Mouse (Mus musculus): ENCODE measurements around the gene Scap.
"Not testable (repeated sequence)": the region's sequence is repeated elsewhere in the genome, so short reads cannot be mapped to it uniquely, and the experiment has no call there.

The Scap gene

DNA sequence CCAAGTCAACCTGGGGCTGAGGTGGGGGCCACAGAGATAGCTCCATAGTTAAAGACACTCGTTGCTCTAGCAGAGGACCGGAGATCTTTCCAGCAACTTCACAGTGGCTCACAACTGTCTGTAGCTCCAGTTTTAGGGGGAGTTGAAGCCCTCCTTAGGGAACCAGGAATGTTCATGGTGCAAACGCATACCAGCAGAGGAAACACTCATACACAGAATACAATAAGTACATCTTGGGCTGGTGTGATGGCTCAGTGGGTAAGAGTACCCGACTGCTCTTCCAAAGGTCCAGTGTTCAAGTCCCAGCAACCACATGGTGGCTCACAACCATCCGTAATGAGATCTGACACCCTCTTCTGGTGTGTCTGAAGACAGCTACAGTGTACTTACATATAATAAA, 2.2 kb upstream of the Scap start:
- DNase-seq, result not testable (repeated sequence)

DNA sequence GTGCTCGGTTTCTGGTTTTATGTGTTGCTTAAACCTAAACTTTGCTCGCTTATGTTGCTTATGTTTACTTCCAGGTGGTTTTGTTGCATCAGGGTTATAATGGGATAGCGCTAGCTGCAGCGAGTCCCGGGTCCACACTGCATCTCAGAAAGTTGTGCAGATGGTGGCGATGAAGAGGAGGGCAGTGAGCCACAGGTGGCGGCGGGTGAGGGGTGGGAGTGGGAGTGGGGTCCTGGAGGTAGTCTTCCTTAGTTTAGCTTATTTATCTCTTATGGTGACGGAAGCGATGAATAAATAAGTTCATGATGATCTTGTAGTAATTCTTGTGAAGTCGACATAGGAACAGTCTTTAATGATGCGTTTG, 790 bp downstream of the Scap start:
- DNase-seq, result no peak

DNA sequence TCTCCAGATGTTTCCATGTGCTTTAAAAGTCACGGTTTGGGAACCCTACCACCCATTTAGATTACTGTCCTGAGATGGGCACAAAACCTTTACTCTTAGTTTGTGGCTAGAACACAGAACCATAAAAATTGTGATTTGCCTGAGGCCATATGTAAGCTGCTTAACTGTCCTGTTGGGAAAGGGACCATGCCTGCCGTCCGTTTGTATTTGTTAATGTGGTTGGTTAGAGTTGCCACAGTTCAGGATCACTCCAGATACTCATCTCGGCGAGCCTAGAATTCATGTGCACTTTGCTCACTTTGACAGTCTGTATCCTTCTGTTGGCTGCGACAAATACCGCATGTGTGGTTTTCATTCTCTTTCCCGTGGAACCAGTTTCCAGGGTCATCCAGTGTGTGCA, 1.8 kb downstream of the Scap start:
- DNase-seq, result no peak

DNA sequence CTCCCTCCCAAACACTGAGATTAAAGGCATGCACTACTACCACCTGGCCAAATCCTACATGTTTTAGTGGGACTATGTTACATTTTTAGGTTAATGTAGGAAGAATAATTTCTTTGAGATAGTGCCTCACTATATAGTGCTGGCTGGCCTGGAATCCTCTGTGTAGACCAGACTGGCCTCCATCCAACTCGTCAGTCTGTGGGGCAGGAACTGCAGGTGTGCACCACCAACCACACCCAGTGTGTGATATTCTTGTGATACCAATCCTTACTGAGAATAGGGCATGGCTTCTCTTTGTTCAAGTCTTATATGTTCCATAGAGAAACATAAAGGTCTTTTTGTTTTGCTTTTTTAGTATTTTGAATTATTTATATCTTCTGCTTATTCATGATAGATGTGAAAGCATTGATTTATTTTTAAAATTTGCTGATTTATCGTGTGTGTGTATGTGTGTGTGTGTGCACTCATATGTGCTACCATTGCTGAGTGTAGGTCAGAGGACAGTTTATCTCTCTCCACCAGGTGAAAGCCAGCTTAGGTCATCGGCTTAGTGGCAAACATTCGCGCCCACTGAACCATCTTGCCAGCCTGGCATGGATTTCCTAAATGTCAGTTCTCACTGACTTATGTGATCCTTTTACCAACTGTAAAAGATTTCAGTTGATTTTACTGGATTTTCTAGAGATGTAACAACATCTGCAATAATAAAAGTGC, 7.1 kb downstream of the Scap start:
- DNase-seq, result no peak

DNA sequence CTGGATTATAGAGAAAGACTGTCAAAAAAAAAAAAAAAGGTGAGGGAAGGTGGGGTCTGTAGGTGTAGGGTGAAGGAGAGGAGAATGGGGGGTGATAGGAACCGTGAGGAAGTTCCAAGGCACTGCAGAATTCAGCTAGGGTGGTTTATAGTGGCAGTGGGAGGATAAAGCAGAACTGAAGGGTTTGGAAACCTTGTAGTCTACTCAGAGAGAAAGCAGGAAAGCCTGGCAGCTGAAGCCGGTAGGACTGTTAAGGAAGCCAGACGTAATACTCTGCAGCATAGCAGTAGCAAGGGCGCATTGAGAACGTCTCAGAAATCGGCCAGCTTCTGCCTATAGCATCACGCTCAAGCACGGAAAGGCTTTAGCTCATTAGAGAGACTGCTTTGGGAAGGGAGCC, 8.9 kb downstream of the Scap start:
- DNase-seq, result no peak

DNA sequence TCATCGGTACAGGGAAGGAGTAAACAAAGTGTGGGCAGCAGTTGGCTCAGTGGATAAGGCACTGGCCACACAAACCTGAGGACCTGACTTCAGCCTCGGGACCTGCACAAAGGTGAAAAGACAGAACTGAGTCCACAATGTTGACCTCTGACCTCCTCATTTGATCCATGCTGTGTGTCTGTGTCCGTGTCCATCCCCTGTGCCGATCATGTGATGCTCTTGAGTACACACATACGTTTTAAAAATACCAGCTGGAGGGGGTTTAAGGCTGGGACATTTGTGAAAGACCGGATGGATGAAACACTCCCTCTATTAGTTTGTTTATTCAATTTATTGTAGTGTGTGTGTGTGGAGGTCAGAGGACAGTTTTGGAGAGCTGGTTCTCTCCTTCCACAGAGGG, 10.7 kb downstream of the Scap start:
- no peak for DNase-seq

DNA sequence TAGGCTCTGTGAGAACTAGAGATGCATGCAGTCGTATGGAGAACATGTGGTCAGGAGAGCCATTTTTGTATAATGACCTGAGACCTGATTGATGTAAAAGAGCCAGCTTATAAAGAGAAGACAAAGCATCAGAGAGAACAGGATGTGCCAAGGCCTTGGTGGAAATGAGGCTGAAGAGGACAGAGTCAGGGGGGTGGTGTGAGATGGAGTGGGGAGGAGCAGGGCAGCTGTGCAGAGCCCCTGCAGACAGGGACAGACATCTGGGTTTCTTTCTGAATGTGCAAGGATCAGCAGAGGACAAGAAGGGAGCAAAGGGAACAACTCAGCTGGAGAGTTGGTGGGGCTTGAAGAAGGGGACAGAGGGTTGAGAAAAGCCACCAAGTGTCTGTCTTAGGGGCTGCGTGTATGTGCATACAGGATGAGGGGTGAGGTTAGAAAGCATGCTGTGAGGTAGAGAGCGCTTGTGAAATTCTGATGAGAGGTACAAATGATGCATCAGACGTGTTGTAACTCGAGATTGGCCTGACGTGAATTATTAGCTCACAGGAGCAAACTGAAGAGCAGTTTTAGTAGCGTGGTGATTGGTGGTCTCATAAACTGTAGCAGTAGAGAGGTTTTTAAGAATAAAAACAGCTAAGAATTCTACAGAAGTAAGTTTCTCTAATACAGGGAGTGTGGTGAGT, 12.1 kb downstream of the Scap start:
- no peak for DNase-seq

DNA sequence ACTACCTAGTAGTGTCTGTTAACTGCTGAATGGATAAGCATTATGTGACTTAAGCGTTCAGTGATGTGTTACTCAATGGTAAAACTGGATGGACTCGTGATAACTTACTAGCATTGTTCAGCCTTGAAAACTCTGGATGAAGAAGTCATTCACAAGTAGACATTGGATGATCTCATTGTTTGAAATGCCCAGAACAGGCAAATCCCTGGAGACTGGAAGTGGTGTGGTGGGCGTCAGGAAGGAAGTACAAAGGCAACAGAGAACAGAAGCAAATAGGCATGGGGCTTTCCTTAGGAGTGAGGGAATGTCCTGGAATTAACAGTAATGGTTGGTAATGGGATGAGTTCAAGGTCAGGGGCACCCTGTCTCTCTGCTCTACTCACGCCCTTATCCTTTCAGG, 15.8 kb downstream of the Scap start:
- no peak for DNase-seq

DNA sequence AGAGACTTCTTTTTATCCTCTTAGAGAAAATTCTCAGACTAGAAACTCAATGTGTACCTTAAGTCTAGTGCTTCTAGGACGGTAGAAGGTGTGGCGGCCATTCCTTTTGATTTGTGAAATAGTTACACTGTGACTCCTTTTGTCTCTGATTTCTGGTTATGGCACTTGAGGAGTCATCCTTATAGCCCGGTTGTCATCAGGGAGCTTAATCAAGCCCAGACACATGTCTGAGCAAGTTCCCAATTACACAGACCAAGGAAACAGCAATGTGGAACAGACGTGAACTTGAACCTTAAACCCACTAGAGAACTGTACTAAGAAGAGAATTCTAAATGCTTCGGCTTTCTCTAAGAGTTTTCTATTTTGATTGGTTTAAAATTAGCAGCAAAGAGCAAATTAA, 17.1 kb downstream of the Scap start:
- DNase-seq, result no peak

DNA sequence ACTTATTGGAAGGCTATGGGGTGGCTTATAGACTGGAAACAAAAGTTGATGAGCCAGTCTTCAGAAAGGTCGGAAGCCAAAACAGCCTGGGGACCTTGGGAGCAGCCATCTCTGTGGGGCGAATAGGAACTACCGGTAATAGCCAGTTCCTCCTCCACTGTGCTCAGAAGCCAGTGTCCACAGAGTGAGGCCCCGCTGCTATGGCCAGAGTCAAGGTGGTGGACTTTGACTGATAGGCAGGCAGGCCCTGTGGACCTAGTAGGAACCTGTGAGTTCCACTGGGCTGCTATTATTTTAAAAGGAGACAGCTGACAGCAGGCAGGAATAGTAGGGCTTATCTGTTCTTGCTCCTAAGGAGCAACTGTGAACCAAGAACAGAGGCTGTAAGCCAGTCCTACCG, 17.5 kb downstream of the Scap start:
- no peak for DNase-seq

DNA sequence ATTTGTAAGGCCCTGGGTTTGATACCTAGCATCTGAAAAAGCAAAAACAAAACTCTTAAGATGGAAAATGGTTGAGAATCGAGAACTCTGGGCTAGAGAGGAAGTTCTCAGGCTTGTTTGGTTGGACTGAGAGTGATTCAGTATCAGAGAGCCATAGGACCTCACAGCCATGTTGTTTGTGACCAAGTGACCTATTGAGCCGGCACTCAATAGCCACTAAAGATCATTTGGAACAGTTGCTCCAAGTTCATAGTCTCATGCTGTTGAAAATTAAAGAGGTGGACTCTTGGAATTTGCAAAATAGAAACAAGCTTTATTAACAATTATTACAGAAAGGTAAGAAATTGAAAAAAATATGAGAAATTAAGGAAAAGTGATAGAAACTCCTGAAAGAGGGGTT, 18.3 kb downstream of the Scap start:
- no peak for DNase-seq

DNA sequence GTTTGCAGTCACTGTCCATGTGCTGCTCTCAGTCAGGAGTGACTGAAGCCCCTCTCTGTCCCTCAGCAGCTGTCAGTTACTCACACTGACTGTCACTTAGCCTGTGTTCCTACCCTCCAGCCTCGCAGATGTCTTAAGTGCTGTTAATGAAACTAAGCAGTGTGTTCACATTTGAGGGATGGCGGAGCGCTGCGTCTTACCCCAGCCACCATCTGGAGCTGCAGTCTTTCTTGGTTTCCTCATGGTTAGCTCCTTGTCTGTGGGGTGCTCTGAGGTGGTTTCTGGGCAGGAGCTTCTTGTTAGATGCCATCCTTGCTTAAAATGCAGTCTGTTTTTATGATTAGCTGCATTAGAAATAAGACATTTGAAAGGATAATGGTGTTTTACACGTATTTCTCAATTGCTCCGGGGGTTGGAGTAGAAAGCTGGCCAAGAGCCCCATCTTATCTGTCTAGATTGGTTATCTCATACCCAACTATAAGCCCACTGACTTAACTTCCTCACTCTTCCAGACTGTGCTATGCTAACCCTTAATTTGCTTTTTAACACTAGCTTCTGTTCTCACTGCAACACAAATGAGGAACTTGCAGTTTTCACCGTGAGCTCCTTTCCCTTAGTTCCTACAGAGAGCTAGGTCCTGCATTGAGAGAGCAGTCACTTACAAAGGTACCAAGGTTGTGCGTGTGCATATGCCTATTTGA, 19.0 kb downstream of the Scap start:
- no peak for DNase-seq

DNA sequence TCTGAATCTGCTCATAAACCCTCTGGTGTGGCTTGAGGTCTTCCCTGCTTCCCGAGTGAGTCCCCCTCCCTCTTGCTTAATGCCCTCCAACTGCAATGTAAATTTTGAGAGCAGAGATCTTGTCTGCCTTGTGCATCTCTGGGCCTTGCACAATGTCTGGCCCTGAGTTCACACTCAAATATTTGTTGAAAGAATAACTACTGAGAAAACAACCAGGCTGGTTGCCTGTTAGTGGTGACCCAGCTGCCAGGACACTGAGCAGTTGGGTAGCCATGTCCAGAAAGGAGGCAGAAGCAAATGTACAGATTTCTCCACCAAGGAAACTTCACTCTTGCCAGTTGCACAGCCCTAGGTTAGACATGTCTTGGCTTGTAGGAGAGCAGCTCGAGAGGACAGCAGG, 25.3 kb downstream of the Scap start:
- no peak for DNase-seq

DNA sequence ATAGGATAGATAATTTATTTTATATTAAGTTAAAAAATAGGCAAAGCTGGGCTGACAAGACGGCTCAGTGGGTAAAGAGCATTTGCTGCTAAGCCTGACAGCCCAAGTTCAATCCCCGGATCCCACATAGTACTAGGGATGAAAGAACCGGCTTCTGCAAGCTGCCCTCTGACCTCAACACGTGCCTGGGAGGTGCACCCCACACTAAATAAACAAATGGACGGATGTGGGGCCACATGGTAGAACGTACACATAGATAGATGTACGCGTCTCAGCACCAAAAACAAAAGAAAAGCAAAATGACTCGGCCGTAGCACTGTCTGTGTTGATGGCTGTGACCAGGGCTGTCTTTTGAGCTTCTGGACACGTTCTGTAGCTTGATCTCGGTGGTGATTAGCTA, 28.2 kb downstream of the Scap start:
- DNase-seq, result no peak

DNA sequence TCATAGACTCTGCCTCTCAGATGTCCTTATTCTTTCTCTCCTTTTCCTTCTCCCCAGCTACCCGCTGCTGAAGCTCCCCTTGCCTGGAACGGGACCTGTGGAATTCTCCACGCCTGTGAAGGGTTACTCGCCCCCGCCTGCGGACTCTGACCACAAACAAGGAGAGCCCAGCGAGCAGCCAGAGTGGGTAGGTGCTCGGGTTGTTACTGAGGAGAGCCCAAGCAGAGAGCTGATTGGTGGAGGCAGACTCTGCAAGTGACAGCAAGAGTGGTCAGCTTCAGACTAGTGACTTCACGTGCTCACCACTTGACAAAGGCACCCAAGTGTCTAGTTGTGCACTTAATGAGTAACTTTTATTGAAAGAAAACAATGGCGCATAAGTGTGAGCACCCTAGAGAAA, 29.2 kb downstream of the Scap start:
- DNase-seq, result no peak

DNA sequence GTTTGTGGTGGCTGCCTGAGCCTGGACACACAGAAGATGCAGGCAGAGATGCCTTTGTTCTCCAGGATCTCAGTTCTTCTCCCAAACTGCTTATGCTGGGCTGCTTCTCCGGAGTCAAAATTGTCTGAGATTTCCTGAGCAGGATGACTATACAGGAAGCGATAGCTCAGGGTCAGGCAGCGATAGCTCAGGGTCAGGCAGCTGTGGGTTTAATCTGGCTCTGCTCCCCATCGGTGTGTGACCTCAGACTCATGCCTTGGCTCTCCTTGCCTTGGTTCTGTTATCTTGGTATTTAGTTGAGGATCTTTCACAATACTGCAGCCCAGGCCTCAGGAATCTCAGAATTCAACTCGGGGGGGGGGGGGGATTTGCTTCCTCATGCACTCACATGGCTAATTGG, 33.7 kb downstream of the Scap start:
- no peak for DNase-seq

DNA sequence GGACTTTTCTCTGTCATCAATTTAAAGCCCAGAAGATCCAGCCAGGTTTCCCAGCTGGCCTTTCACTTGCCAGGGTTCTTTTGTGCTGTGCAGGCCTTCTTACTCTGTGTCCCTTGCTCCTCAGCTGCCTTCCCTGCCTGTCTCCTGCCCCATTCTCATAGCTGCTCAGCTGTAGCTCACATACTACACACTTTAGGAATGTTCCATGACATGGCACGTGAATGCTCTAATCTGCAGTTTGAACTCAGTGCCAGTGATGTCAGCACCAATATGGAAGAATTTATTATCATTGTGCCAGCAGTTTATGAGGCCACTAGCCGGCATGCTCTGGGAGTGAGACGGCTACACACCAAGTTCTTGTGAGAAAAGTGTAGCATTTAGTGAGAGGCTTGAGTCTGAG, 36.8 kb downstream of the Scap start:
- no peak for DNase-seq

DNA sequence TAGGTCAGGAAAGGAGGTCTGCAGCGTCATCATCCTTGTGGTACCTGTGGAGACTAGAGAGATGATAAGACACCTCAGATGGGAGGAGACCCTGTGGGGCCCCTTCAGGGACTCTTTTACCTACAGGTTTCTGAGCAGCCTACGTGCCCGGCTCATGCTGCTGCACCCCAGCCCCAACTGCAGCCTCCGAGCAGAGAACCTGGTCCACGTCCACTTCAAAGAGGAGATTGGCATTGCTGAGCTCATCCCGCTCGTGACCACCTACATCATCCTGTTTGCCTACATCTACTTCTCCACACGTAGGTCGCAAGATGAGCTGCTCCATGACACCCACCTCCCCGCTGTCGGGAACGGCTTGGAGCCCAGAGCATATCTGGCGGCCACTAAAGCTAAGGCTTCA, 40.8 kb downstream of the Scap start:
- DNase-seq, result no peak

DNA sequence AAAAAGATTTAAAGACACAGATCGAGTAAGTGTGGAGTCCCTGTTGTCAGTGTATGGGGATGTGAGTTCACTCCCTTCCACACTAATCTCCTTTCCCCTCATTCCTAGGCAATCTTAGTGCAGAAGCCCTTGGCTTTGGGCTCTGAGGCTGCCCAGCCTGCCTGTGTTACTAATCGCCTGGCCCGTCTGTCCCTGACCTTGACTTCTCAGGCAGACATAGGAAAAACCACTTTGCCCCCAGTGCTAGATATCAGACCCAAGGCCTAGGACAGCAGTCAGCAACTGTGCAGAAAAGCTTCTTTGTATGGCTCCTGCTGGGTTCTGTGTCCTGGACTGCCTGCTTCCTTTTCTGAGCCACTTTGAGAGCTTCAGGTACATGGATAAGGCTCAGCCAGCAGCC, 42.6 kb downstream of the Scap start:
- no peak for DNase-seq

DNA sequence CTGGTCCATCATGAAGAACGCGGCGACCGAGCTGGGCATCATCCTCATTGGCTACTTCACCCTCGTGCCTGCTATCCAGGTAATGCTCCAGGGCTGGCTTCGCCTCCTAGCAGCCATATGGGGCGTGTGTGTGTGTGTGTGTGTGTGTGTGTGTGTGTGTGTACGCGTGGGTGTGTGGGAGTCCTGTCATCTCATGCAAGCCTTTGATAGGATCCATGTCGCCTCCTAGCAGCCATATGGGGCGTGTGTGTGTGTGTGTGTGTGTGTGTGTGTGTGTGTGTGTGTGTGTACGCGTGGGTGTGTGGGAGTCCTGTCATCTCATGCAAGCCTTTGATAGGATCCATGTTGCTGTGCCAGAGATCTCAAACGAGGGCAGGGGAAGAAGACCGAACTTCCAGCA, 44.6 kb downstream of the Scap start:
- not testable (repeated sequence) for DNase-seq

DNA sequence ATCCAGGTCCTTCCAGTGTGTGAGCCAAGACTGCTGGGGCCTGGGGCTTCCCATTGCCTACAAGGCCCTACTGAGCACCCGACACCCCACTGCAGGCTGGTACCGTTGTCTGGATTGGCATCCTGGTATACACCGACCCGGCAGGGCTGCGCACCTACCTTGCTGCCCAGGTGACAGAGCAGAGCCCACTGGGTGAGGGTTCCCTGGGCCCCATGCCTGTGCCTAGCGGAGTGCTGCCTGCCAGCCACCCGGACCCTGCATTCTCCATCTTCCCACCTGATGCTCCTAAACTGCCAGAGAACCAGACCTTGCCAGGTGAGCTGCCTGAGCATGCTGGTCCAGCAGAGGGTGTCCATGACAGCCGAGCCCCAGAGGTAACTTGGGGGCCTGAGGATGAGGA, 46.3 kb downstream of the Scap start:
- no peak for DNase-seq

DNA sequence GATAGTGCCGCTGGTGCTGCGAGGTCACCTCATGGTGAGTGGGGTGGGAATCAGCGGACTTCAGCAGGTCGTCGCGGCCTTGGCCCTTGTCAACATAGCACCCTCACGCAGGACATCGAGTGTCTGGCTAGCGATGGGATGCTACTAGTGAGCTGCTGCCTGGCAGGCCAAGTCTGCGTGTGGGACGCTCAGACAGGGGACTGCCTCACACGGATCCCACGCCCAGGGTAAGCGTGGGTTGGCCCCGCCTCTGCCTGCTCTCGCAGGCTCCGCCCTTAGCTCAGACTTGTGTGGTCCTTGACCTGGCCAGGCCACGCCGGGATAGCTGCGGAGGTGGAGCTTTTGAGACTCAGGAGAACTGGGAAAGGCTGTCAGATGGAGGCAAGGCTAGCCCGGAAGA, 47.6 kb downstream of the Scap start:
- no peak for DNase-seq

DNA sequence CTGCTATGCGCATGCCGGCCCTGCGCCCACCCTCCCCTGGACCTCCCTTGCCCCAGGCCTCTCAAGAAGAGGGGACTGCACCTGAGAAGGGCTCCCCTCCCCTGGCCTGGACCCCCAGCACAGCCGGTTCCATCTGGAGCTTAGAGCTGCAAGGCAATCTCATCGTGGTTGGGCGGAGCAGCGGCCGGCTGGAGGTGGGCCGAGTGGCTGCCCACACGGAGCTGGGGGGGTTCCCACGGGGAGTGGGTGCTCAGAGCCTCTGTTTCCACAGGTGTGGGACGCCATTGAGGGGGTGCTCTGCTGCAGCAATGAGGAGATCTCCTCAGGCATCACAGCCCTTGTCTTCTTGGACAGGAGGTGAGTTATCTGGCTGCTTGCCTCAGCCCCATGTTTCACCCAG, 48.2 kb downstream of the Scap start:
- no peak for DNase-seq

DNA sequence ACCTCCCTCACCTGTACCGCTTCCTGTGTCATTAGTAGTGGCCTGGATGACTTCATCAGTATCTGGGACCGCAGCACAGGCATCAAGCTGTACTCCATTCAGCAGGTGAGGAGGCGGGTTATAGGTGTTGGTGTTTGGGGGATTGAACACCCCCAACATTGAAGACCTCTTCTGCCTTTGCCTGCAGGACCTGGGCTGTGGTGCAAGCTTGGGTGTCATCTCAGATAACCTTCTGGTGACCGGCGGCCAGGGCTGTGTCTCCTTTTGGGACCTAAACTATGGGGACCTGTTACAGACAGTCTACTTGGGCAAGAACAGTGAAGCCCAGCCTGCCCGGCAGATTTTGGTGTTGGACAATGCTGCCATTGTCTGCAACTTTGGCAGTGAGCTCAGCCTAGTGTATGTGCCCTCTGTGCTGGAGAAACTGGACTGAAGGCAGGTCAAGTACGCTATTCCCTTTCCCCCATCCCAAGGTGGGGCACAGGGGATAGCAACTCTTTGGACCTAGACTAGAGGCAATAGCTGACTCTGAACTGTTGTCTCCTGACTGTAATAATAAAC, 51.4 kb downstream of the Scap start:
- DNase-seq, result no peak

Data from B cell, adult 2 months (primary cell).